Mouse (Mus musculus): ENCODE data around the gene Cc2d1b. TPM values are rescaled to one million over a fixed set of nuclear protein-coding genes. Genes with fewer than 3 reads are reported as not detected.

Gene Cc2d1b
- 48.1 and 50.0 TPM in 2 replicates for polyA plus RNA-seq (2012; rRNA removed)

DNA sequence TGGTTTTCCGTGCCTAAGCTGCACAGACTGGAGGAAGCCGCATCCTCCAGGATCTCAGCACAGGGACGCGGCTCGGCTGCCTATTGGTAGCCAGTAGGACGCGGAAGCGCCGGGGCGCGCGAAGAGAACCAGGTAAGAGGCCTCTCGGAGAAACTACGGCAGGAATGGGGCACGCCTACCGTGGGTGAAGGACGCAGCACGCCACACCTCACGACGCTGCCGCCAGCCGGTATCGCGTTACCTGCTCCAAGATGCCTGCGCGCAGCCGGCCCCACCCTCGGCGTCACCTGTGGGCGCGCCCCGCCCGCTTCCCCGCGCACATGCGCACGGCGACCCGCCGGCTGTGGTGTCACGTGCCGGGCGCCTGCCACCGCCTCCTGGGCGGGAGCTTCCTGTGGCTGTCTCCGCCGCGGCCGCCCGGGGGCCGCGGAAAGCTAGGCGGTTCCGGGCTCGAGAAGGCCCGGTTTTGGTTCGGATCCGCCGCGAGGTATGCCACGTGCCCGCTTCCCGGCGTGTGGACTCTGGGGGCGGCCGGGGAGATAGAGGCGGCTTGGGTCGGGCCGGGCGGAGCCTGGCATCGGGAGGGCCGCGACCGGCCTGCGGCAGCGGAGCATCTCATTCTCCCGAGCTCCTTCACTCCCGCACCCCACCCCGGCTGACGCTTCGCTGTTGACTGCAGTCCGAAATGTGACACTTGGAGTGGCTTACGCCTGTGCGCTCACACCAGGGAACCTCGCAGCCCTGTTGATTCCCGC, at the start of gene Cc2d1b:
Gene Cc2d1b, plus strand, starts transcription at position 354 of the 755 bp plus-strand sequence.
- Histone ChIP-seq H3K27ac (ENCODE audit: insufficient read depth, low read length) (peak within 1 kb of the TSS; percentile 77), H3K4me3 (replicated peaks; ENCODE audit: insufficient read depth, low read depth, low read length) (peak within 1 kb of the TSS; percentile 95), H3K4me1 (ENCODE audit: control insufficient read depth, insufficient read depth, low read length) (peaks cover 9% of the 10 kb centered on the region; the same call in 1 of the 2 replicates), H3K27me3 (ENCODE audit: control insufficient read depth, insufficient read depth, low read length) (no peaks in the 10 kb centered on the region)
- TF ChIP-seq CTCF (IDR thresholded peaks at IDR 0.05; ENCODE audit: borderline replicate concordance, insufficient read depth, low read depth, low read length) (no peak), POLR2A (IDR thresholded peaks at IDR 0.05; ENCODE audit: borderline replicate concordance, insufficient read depth, low read length) (peak; percentile 90)
- peak; percentile 94 to 96 for DNase-seq
- WGBS, result under 1% methylated on average over 86 of the region's 86 CpGs

DNA sequence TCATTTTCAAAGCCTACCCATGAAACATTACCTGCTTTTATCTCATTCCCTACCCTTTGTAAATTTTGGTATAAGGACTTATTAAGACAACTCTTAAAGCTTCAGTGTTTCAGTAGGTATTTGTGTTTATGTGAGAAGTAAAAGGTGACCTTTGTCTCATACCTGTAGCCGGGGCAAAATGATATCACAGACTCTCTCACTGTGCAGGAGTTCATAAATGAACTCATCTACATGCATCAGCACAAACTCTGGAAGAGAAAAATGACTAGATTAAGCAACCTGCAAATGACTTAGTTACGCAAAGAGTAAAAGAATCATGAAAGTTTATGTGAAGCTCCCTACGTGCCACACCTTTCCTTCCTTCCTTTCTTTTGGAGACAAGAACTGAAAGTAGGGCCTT, 47.1 kb upstream of the Cc2d1b start:
- WGBS, result 96% methylated on average over 3 of the region's 3 CpGs
- Histone ChIP-seq H3K27ac (ENCODE audit: insufficient read depth, low read length) (no peak overlapping the region), H3K4me1 (ENCODE audit: control insufficient read depth, insufficient read depth, low read length) (no peaks in the 10 kb centered on the region), H3K4me3 (replicated peaks; ENCODE audit: insufficient read depth, low read depth, low read length) (no peak overlapping the region), H3K27me3 (ENCODE audit: control insufficient read depth, insufficient read depth, low read length) (no peaks in the 10 kb centered on the region)
- DNase-seq, result no peak
- TF ChIP-seq CTCF (IDR thresholded peaks at IDR 0.05; ENCODE audit: borderline replicate concordance, insufficient read depth, low read depth, low read length) (no peak), POLR2A (IDR thresholded peaks at IDR 0.05; ENCODE audit: borderline replicate concordance, insufficient read depth, low read length) (no peak)

DNA sequence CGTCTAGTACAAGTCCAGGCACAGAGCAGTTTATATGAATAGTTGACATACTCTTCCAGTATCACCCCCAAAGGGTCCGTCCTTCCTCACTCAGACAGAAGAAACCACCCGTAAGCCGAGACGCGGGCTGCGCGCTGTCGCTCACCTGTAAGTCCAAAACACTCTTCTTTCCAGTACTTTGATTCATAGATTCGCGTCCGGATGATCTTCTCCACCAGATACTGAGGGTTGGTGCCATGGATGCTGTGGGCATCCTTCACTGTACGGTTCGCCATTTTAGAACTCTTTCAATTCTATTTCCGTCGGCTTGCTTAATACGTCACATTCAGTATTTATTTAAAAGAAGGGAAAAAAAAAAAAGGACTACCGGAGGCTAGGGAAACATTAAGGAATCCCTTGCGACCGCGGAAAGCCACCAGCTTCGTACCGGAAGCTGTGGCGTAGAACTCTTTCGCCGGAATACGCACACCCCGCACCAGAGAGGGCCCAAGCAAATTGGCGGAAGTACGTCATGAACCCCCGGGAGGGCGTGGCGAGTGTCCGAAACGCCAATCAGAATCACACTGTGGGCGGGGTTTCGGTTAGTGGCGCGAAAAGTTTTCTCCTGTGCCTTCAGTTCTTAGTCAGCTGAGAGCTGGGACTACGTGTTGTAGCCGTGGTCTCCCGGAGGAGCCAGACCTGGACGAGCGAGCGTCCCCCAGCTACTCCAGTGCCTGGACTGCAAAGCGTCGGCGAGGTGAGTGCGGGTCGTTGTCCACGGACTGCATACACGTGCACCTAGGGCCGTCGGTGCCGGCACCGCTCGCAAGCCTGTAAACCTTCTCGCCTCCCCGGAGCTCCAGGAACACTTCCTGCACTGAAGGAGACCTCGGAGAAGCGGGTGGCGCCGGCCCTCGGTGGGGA, 40.6 kb upstream of the Cc2d1b start, which contains the start of the genes Prpf38a and Orc1:
Gene Prpf38a, minus strand, starts transcription at position 497 of the 903 bp plus-strand sequence.
Gene Orc1, plus strand, starts transcription at position 584 of the 903 bp plus-strand sequence.
- no peaks in the 10 kb centered on the region for H3K4me1 ChIP-seq (ENCODE audit: control insufficient read depth, insufficient read depth, low read length)
- under 1% methylated on average over 64 of the region's 64 CpGs for WGBS
- peak within 1 kb of the TSS; percentile 90 for H3K4me3 ChIP-seq (replicated peaks; ENCODE audit: insufficient read depth, low read depth, low read length)
- no peaks in the 10 kb centered on the region for H3K27me3 ChIP-seq (ENCODE audit: control insufficient read depth, insufficient read depth, low read length)
- DNase-seq, result peak; percentile 96 to 97
- TF ChIP-seq POLR2A (IDR thresholded peaks at IDR 0.05; ENCODE audit: borderline replicate concordance, insufficient read depth, low read length) (peak; percentile 77; the same call in 1 of the 2 replicates), CTCF (IDR thresholded peaks at IDR 0.05; ENCODE audit: borderline replicate concordance, insufficient read depth, low read depth, low read length) (no peak)
- H3K27ac ChIP-seq (ENCODE audit: insufficient read depth, low read length), result peak within 1 kb of the TSS; percentile 35; the same call in 1 of the 2 replicates

DNA sequence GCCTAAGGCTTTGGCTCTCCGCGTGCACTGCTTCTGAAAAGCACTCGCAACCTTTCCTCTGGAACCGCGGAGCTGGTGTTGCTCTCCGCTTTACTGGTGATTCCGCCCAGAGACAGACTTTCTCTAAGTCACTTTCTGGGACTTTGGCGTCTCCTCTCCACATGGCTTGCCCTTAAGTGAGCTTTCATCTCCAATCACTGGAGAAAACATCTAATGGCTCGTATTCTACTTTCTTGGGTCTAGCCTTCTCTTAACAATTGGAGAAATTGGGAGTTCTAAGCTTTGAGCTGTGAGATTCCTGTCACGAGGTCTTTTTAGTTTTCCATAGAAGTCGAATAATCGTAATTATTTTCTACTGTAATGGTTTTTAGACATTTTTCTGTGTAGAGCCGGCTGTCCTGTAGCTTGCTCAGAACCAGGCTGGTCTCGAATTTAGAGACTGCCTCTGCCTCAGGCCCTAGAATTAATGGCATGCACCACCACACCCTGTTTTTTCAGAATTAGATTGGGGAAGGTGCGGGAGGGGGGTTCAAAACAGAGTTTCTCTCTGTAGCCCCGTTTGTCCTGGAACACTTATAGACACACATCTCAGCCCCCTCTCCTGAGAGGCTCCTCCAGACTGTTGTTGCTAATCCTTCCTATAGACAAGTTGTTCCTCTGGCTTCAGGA, 39.9 kb upstream of the Cc2d1b start:
- DNase-seq, result no peak
- H3K27me3 ChIP-seq (ENCODE audit: control insufficient read depth, insufficient read depth, low read length), result no peaks in the 10 kb centered on the region
- H3K27ac ChIP-seq (ENCODE audit: insufficient read depth, low read length), result no peak overlapping the region
- WGBS, result under 1% methylated on average over 16 of the region's 16 CpGs
- H3K4me3 ChIP-seq (replicated peaks; ENCODE audit: insufficient read depth, low read depth, low read length), result peak overlapping the region; percentile 90
- TF ChIP-seq POLR2A (IDR thresholded peaks at IDR 0.05; ENCODE audit: borderline replicate concordance, insufficient read depth, low read length), result no peak
- no peak for TF ChIP-seq CTCF (IDR thresholded peaks at IDR 0.05; ENCODE audit: borderline replicate concordance, insufficient read depth, low read depth, low read length)
- H3K4me1 ChIP-seq (ENCODE audit: control insufficient read depth, insufficient read depth, low read length), result no peaks in the 10 kb centered on the region

DNA sequence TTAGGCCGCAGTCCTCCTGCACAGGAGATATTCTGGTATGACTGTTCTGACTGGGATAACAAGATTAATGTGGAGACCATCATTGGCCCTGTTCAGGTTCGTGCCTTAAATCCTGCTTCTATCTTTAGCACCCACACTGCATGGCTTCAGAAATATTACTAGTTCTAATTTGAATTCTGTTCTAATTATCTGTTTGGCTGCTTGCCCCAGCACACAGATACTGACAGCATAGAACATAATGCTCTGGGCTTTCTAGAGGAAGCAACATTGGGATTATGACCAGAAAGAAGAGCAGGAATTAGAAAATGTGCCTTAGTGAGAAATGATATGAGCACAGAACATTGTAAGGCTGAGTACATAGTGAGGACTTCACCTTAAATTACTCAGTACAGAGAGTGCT, 26.4 kb upstream of the Cc2d1b start:
- peak in 1 of 2 experiments; percentile 66 for DNase-seq
- TF ChIP-seq POLR2A (IDR thresholded peaks at IDR 0.05; ENCODE audit: borderline replicate concordance, insufficient read depth, low read length) (no peak), CTCF (IDR thresholded peaks at IDR 0.05; ENCODE audit: borderline replicate concordance, insufficient read depth, low read depth, low read length) (no peak)
- WGBS, result 90% methylated on average over 2 of the region's 2 CpGs
- H3K27me3 ChIP-seq (ENCODE audit: control insufficient read depth, insufficient read depth, low read length), result no peaks in the 10 kb centered on the region
- no peak overlapping the region for H3K27ac ChIP-seq (ENCODE audit: insufficient read depth, low read length)
- H3K4me1 ChIP-seq (ENCODE audit: control insufficient read depth, insufficient read depth, low read length), result no peaks in the 10 kb centered on the region
- H3K4me3 ChIP-seq (replicated peaks; ENCODE audit: insufficient read depth, low read depth, low read length), result no peak overlapping the region

DNA sequence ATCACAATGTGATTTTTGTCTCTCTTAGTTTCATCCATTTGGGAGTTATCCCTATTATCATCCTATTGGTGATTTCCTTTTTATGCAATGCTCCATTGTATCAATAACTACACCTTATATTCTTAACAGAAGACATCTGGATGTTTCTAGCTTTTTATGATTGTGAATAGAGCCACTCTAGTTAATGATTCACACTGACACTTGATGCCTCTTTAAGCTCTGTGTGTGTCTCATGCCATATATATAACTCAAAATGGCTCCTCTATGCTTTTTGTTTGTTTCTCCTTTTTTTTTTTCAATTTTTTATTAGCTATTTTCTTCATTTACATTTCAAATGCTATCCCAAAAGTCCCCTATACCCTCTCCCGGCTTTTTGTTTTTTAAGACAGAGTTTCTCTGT, 24.0 kb upstream of the Cc2d1b start:
- TF ChIP-seq CTCF (IDR thresholded peaks at IDR 0.05; ENCODE audit: borderline replicate concordance, insufficient read depth, low read depth, low read length) (no peak), POLR2A (IDR thresholded peaks at IDR 0.05; ENCODE audit: borderline replicate concordance, insufficient read depth, low read length) (no peak)
- DNase-seq, result no peak
- H3K4me3 ChIP-seq (replicated peaks; ENCODE audit: insufficient read depth, low read depth, low read length), result no peak overlapping the region
- H3K27me3 ChIP-seq (ENCODE audit: control insufficient read depth, insufficient read depth, low read length), result no peaks in the 10 kb centered on the region
- no peak overlapping the region for H3K27ac ChIP-seq (ENCODE audit: insufficient read depth, low read length)
- 93% methylated on average over 1 of the region's 1 CpGs for WGBS
- H3K4me1 ChIP-seq (ENCODE audit: control insufficient read depth, insufficient read depth, low read length), result no peaks in the 10 kb centered on the region

DNA sequence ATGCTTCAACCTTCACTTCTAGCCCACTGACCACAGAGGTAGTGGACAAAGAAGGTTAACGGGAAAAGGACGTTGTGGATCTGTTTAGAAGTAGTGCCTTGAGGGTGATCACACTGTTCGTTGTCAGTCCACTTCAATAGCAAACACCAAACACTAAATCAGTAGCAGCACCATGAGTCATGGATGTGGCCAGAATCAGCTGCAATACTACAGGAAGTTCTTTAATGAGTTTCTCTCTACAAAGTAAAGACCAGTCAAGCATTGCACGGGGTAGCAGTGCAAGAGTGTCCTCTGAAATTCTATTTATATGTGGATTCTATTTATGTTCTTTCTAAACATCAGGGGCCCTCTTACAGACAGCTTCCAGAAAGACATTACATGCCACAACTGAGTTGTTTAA, 21.4 kb upstream of the Cc2d1b start:
- no peak for DNase-seq
- Histone ChIP-seq H3K4me3 (replicated peaks; ENCODE audit: insufficient read depth, low read depth, low read length) (no peak overlapping the region), H3K27ac (ENCODE audit: insufficient read depth, low read length) (no peak overlapping the region), H3K27me3 (ENCODE audit: control insufficient read depth, insufficient read depth, low read length) (no peaks in the 10 kb centered on the region), H3K4me1 (ENCODE audit: control insufficient read depth, insufficient read depth, low read length) (no peaks in the 10 kb centered on the region)
- WGBS, result 91% methylated on average over 4 of the region's 4 CpGs
- TF ChIP-seq CTCF (IDR thresholded peaks at IDR 0.05; ENCODE audit: borderline replicate concordance, insufficient read depth, low read depth, low read length) (no peak), POLR2A (IDR thresholded peaks at IDR 0.05; ENCODE audit: borderline replicate concordance, insufficient read depth, low read length) (no peak)
